Mouse (Mus musculus): ENCODE data around the gene Hint2. TPM values are rescaled to one million over a fixed set of nuclear protein-coding genes. Genes with fewer than 3 reads are reported as not detected.

Hint2 gene
- total RNA-seq, 1 experiment from 2014 or later, result 91.7 TPM

- no peak for DNase-seq
Measured at GRCm38 (mm10) chr4:43604751-43605685, 51.2 kb downstream of the Hint2 start.

Small RNA genes lying within 50 kb of the gene (microRNA-seq; reads per million reads assigned to microRNA genes)
- 1.7 to 3.8 reads per million in 2 experiments for gene Gm25262

Other genes with a start within 250 kb of the Hint2 start
- not detected in 2 replicates for gene Fam166b, start 227.3 kb downstream of the Hint2 start, total RNA-seq (2021)
- 53.9 and 59.0 TPM in 2 replicates for gene Tesk1, start 214.5 kb downstream of the Hint2 start, total RNA-seq (2021)
- gene Cd72, start 201.8 kb downstream of the Hint2 start, total RNA-seq (2021), result 2.7 and 12.7 TPM in 2 replicates
- gene Sit1, start 172.7 kb downstream of the Hint2 start, total RNA-seq (2021), result 0.59 and 1.3 TPM in 2 replicates
- 48.3 and 50.0 TPM in 2 replicates for gene Ccdc107, start 163.6 kb downstream of the Hint2 start, total RNA-seq (2021)
- gene Arhgef39, start 156.8 kb downstream of the Hint2 start, total RNA-seq (2021), result 5.2 and 6.8 TPM in 2 replicates
- 0.37 and 0.83 TPM in 2 replicates for gene Car9, start 149.5 kb downstream of the Hint2 start, total RNA-seq (2021)
- gene Tpm2, start 132.7 kb downstream of the Hint2 start, total RNA-seq (2021), result 84.5 and 88.0 TPM in 2 replicates
- 108 and 117 TPM in 2 replicates for gene Creb3, start 94.1 kb downstream of the Hint2 start, total RNA-seq (2021)
- 201 and 213 TPM in 2 replicates for gene Tln1, start 93.8 kb downstream of the Hint2 start, total RNA-seq (2021)
- gene Rgp1, start 77.8 kb downstream of the Hint2 start, total RNA-seq (2021), result 43.3 and 52.6 TPM in 2 replicates
- gene Gba2, start 77.6 kb downstream of the Hint2 start, total RNA-seq (2021), result 11.7 and 15.0 TPM in 2 replicates
- gene Msmp, start 72.0 kb downstream of the Hint2 start, total RNA-seq (2021), result 2.1 and 2.3 TPM in 2 replicates
- gene Npr2, start 24.5 kb downstream of the Hint2 start, total RNA-seq (2021), result 36.4 and 43.9 TPM in 2 replicates
- 0.93 and 1.1 TPM in 2 replicates for gene Spag8, start 2.9 kb downstream of the Hint2 start, total RNA-seq (2021)
- gene Tmem8b, start 12.5 kb upstream of the Hint2 start, total RNA-seq (2021), result 7.2 and 9.9 TPM in 2 replicates
- gene Fam221b, start 12.7 kb upstream of the Hint2 start, total RNA-seq (2021), result 0.30 TPM in 1 of 2 replicates, not detected in the other
- gene Olfr70, start 44.3 kb upstream of the Hint2 start, total RNA-seq (2021), result not detected in 2 replicates
- not detected in 2 replicates for gene Olfr71, start 53.8 kb upstream of the Hint2 start, total RNA-seq (2021)
- 4.4 and 6.2 TPM in 2 replicates for gene Hrct1, start 70.7 kb upstream of the Hint2 start, total RNA-seq (2021)
- 4.2 and 6.2 TPM in 2 replicates for gene Spaar, start 73.6 kb upstream of the Hint2 start, total RNA-seq (2021)
- gene Olfr159, start 114.5 kb upstream of the Hint2 start, total RNA-seq (2021), result not detected in 2 replicates
- not detected in 2 replicates for gene Olfr156, start 167.4 kb upstream of the Hint2 start, total RNA-seq (2021)
- gene Olfr157, start 183.7 kb upstream of the Hint2 start, total RNA-seq (2021), result not detected in 2 replicates
- not detected in 2 replicates for gene Olfr155, start 195.1 kb upstream of the Hint2 start, total RNA-seq (2021)
- gene Reck, start 219.1 kb upstream of the Hint2 start, total RNA-seq (2021), result 14.6 and 16.6 TPM in 2 replicates